Mouse (Mus musculus) thymus, adult 2 months (tissue): ENCODE results near the gene Prdm16. TPM values are rescaled to one million over a fixed set of nuclear protein-coding genes. Genes with fewer than 3 reads are reported as not detected.

Experiments
- DNase-seq: peaks from one replicate; pipeline ENCODE4 v3.0.0; 2021
- H3K27ac ChIP-seq: fragments of 200-500 bp; 2 replicates; pipeline ENCODE4 v1.5.1; 2012; ENCODE audit warnings: low read length, control low read depth; ENCODE audit not compliant: control insufficient read depth, insufficient read depth
- H3K27me3 ChIP-seq: fragments of 200-500 bp; 2 replicates; pipeline ENCODE4 v1.6.1; 2012; ENCODE audit warnings: mild to moderate bottlenecking, low read length, moderate library complexity, mixed read lengths; ENCODE audit not compliant: control insufficient read depth, insufficient read depth
- H3K36me3 ChIP-seq: fragments of 200-500 bp; 2 replicates; pipeline ENCODE4 v1.6.1; 2012; ENCODE audit warnings: mild to moderate bottlenecking, low read length, moderate library complexity; ENCODE audit not compliant: control insufficient read depth, insufficient read depth
- H3K4me1 ChIP-seq: fragments of 200-500 bp; replicated peaks from 2 replicates; pipeline ENCODE4 v1.6.1; 2012; ENCODE audit warnings: low read length; ENCODE audit not compliant: control insufficient read depth, insufficient read depth
- H3K4me3 ChIP-seq: fragments of 200-500 bp; 2 replicates; pipeline ENCODE4 v1.5.1; 2012; ENCODE audit warnings: mild to moderate bottlenecking, low read length, control low read depth, moderate library complexity; ENCODE audit not compliant: control insufficient read depth, insufficient read depth
- CTCF ChIP-seq: fragments of 200-500 bp; IDR thresholded peaks from 2 replicates; pipeline ENCODE4 v1.5.1; 2012; ENCODE audit warnings: mild to moderate bottlenecking, control low read depth, low read length, moderate library complexity, borderline replicate concordance; ENCODE audit not compliant: control insufficient read depth, poor library complexity, insufficient read depth; ENCODE audit errors: extremely low read depth
- POLR2A ChIP-seq: fragments of 200-500 bp; IDR thresholded peaks from 2 replicates; pipeline ENCODE4 v1.6.1; 2012; ENCODE audit warnings: mild to moderate bottlenecking, low read length, control low read depth, moderate library complexity; ENCODE audit not compliant: control insufficient read depth, poor library complexity, insufficient read depth; ENCODE audit errors: extremely low read depth
- WGBS: fragments of 180-500 bp; shearing (Covaris S2); methylation state at CpG from one replicate; pipeline ENCODE4 v1.1.7; 2018; 5-methylcytosine and 5-hydroxymethylcytosine counted together
- polyA plus RNA-seq: library from polyadenylated mRNA; depleted of rRNA; stranded (reverse); fragments of >200 nt; gene quantifications from 2 replicates; pipeline ENCODE4 v1.2.3, GENCODE M21; 2012

Gene Prdm16
- polyA plus RNA-seq, 1 experiment: 4.5 TPM

- WGBS: 80% methylated on average over 5 of the region's 5 CpGs
- H3K36me3 ChIP-seq: no peaks in the 10 kb centered on the region
- no peak for TF ChIP-seq CTCF
- no peak for TF ChIP-seq POLR2A
- no peaks in the 10 kb centered on the region for H3K4me1 ChIP-seq
- H3K4me3 ChIP-seq: no peak overlapping the region
- peak; percentile 28 for DNase-seq
- no peak overlapping the region for H3K27ac ChIP-seq
- no peaks in the 10 kb centered on the region for H3K27me3 ChIP-seq
These were observed 170.4 kb downstream of the Prdm16 start for GRCm38 (mm10) chr4:154466305-154466704.

DNA sequence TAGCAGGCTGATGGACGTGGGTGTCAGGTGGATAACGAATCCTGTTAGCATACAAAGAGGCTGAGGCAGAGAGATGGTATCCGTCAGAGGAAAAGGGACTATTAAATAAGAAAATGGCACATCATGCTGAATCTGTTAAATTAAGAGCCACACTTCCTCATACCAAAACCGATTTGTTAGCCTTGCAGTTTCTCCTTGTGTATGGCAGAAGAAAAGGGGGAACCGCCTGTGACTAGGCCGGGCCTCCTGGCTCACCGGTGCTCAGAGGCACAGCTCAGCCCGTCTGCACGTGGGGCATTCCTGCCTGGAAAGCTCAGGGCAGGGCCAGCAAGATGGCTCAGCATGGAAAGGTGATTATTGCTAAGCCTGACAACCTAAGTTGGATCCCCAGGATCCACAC, 171.6 kb downstream of the Prdm16 start:
- H3K27me3 ChIP-seq: no peaks in the 10 kb centered on the region
- 31% methylated on average over 9 of the region's 9 CpGs for WGBS
- no peaks in the 10 kb centered on the region for H3K36me3 ChIP-seq
- no peak overlapping the region for H3K27ac ChIP-seq
- no peak for DNase-seq
- H3K4me1 ChIP-seq: no peaks in the 10 kb centered on the region
- no peak for TF ChIP-seq POLR2A
- TF ChIP-seq CTCF: no peak
- no peak overlapping the region for H3K4me3 ChIP-seq

GRCm38 (mm10) chr4:154460021-154460420, 176.7 kb downstream of the Prdm16 start:
- no peak for DNase-seq

GRCm38 (mm10) chr4:154457756-154458155, 178.9 kb downstream of the Prdm16 start:
- no peak for DNase-seq
- Histone ChIP-seq H3K27me3 (no peaks in the 10 kb centered on the region), H3K27ac (no peak overlapping the region), H3K4me3 (no peak overlapping the region), H3K36me3 (no peaks in the 10 kb centered on the region), H3K4me1 (no peaks in the 10 kb centered on the region)
- TF ChIP-seq POLR2A: no peak
- TF ChIP-seq CTCF: no peak
- WGBS: 89% methylated on average over 3 of the region's 3 CpGs

More at GRCm38 (mm10) chr4:154460021-154460420, 176.7 kb downstream of the Prdm16 start:
- H3K27ac ChIP-seq: no peak overlapping the region
- no peaks in the 10 kb centered on the region for H3K4me1 ChIP-seq
- no peaks in the 10 kb centered on the region for H3K27me3 ChIP-seq
- no peaks in the 10 kb centered on the region for H3K36me3 ChIP-seq
- WGBS: 94% methylated on average over 13 of the region's 13 CpGs
- TF ChIP-seq POLR2A (no peak), CTCF (no peak)
- no peak overlapping the region for H3K4me3 ChIP-seq

- WGBS: 93% methylated on average over 11 of the region's 11 CpGs
- no peak overlapping the region for H3K27ac ChIP-seq
- no peaks in the 10 kb centered on the region for H3K4me1 ChIP-seq
These were observed 180.3 kb downstream of the Prdm16 start for GRCm38 (mm10) chr4:154456265-154456822.

DNA sequence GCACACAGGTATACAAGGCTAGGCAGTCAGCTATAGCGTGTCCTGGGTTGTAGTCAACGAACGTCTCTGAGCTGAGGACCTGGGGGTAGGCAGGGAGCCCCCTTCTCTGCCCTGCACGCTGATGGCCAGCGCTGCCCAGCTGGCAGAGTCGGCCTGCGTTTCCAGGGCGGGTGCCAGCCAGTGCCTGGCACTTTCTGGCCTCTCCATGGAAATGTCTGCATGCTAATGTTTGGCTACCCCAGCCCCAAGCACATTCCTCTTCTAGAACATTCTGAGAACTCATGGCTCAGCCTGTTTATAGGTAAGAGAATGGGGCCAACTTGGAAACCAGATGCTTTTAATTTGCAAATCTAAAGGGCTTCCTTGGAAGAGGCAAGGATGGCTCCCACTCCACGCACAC, 186.2 kb downstream of the Prdm16 start:
- Histone ChIP-seq H3K36me3 (no peaks in the 10 kb centered on the region), H3K27ac (no peak overlapping the region), H3K4me3 (no peak overlapping the region), H3K27me3 (no peaks in the 10 kb centered on the region), H3K4me1 (no peaks in the 10 kb centered on the region)
- DNase-seq: no peak
- WGBS: 95% methylated on average over 9 of the region's 9 CpGs
- TF ChIP-seq CTCF (no peak), POLR2A (no peak)

More at GRCm38 (mm10) chr4:154456265-154456822, 180.3 kb downstream of the Prdm16 start:
- Histone ChIP-seq H3K27me3 (no peaks in the 10 kb centered on the region), H3K36me3 (no peaks in the 10 kb centered on the region), H3K4me3 (no peak overlapping the region)
- DNase-seq: no peak
- TF ChIP-seq POLR2A: no peak
- TF ChIP-seq CTCF: no peak

GRCm38 (mm10) chr4:154450036-154450435, 186.6 kb downstream of the Prdm16 start:
- Histone ChIP-seq H3K4me1 (no peaks in the 10 kb centered on the region), H3K36me3 (no peaks in the 10 kb centered on the region), H3K4me3 (no peak overlapping the region), H3K27me3 (no peaks in the 10 kb centered on the region), H3K27ac (no peak overlapping the region)
- no peak for DNase-seq
- WGBS: 91% methylated on average over 4 of the region's 4 CpGs
- TF ChIP-seq POLR2A (no peak), CTCF (no peak)
